Mouse (Mus musculus): ENCODE results near the gene Aplp2. TPM values are rescaled to one million over a fixed set of nuclear protein-coding genes. Genes with fewer than 3 reads are reported as not detected.

Aplp2 gene
- polyA plus RNA-seq, 1 experiment from 2014 or later, result 451 TPM

GRCm38 (mm10) chr9:31117088-31117487 lies 94.5 kb downstream of the Aplp2 start:
- 95% methylated on average over 11 of the region's 11 CpGs for WGBS
- ATAC-seq (ENCODE audit: low read depth), result no peak
- no peaks in the 10 kb centered on the region for H3K9me3 ChIP-seq (ENCODE audit: control insufficient read depth, low read length)
- no peaks in the 10 kb centered on the region for H3K36me3 ChIP-seq (ENCODE audit: control insufficient read depth, insufficient read depth, low read length)
- H3K4me3 ChIP-seq (ENCODE audit: low read depth, low read length), result no peak overlapping the region
- H3K9ac ChIP-seq (replicated peaks; ENCODE audit: low read depth, low read length), result no peak overlapping the region
- no peaks in the 10 kb centered on the region for H3K27me3 ChIP-seq (ENCODE audit: control insufficient read depth, insufficient read depth, low read length)
- H3K4me1 ChIP-seq (ENCODE audit: control insufficient read depth, insufficient read depth, low read length), result no peaks in the 10 kb centered on the region
- H3K27ac ChIP-seq (ENCODE audit: low read depth, low read length), result no peak overlapping the region
- no peak overlapping the region for H3K4me2 ChIP-seq (ENCODE audit: low read depth, low read length)

- Histone ChIP-seq H3K36me3 (ENCODE audit: control insufficient read depth, insufficient read depth, low read length) (no peaks in the 10 kb centered on the region), H3K4me2 (ENCODE audit: low read depth, low read length) (no peak overlapping the region), H3K9me3 (ENCODE audit: control insufficient read depth, low read length) (no peaks in the 10 kb centered on the region), H3K4me1 (ENCODE audit: control insufficient read depth, insufficient read depth, low read length) (no peaks in the 10 kb centered on the region), H3K9ac (replicated peaks; ENCODE audit: low read depth, low read length) (no peak overlapping the region), H3K27me3 (ENCODE audit: control insufficient read depth, insufficient read depth, low read length) (no peaks in the 10 kb centered on the region), H3K27ac (ENCODE audit: low read depth, low read length) (no peak overlapping the region), H3K4me3 (ENCODE audit: low read depth, low read length) (no peak overlapping the region)
- no peak for ATAC-seq (ENCODE audit: low read depth)
Measured at GRCm38 (mm10) chr9:31115586-31115985, 96.0 kb downstream of the Aplp2 start.

GRCm38 (mm10) chr9:31108464-31108863 lies 103.2 kb downstream of the Aplp2 start:
- no peaks in the 10 kb centered on the region for H3K4me1 ChIP-seq (ENCODE audit: control insufficient read depth, insufficient read depth, low read length)
- no peaks in the 10 kb centered on the region for H3K27me3 ChIP-seq (ENCODE audit: control insufficient read depth, insufficient read depth, low read length)
- no peaks in the 10 kb centered on the region for H3K36me3 ChIP-seq (ENCODE audit: control insufficient read depth, insufficient read depth, low read length)
- WGBS, result 93% methylated on average over 8 of the region's 8 CpGs
- H3K9me3 ChIP-seq (ENCODE audit: control insufficient read depth, low read length), result no peaks in the 10 kb centered on the region
- ATAC-seq (ENCODE audit: low read depth), result no peak
- H3K4me2 ChIP-seq (ENCODE audit: low read depth, low read length), result no peak overlapping the region
- H3K27ac ChIP-seq (ENCODE audit: low read depth, low read length), result no peak overlapping the region
- H3K4me3 ChIP-seq (ENCODE audit: low read depth, low read length), result no peak overlapping the region
- no peak overlapping the region for H3K9ac ChIP-seq (replicated peaks; ENCODE audit: low read depth, low read length)

Other genes with a start within 250 kb of the Aplp2 start
- gene Zbtb44, start 181.2 kb downstream of the Aplp2 start, polyA plus RNA-seq (2014; fragmentation: Nextera tagmentation; extraction: Ambion mirVana), result 3.6 and 5.7 TPM in 2 replicates
- gene St14, start 80.0 kb downstream of the Aplp2 start, polyA plus RNA-seq (2014; fragmentation: Nextera tagmentation; extraction: Ambion mirVana), result 0.20 and 0.49 TPM in 2 replicates
- 9.6 and 11.6 TPM in 2 replicates for gene Prdm10, start 68.7 kb upstream of the Aplp2 start, polyA plus RNA-seq (2014; fragmentation: Nextera tagmentation; extraction: Ambion mirVana)
- 31.3 and 44.1 TPM in 2 replicates for gene Nfrkb, start 174.4 kb upstream of the Aplp2 start, polyA plus RNA-seq (2014; fragmentation: Nextera tagmentation; extraction: Ambion mirVana)

All from neural tube, embryonic 14.5 days (tissue).